16 mouse cellular contexts compared by ENCODE assay signal in genomic region chr11:86594188-86594876, GRCm38 (mm10). TPM values are rescaled to one million over a fixed set of nuclear protein-coding genes. Genes with fewer than 3 reads are reported as not detected.
A peak's percentile ranks its signal among the peaks of the same experiment; 100 is the strongest.
DNase-seq lines count a peak whose midpoint lies in the region; ATAC-seq and TF ChIP-seq lines count a peak whose summit lies in the region.
"Had no signal": no experiment of that assay in that cellular context is flagged by ENCODE, and none has a peak within 500 bp of the region (broad histone marks: within the 10 kb centered on the region; RNA-seq: fewer than 3 reads in every experiment).

No protein-coding gene starts in this region.

- H3K4me2 ChIP-seq in heart, postnatal 0 days (ENCODE audit: low read depth, low read length), result no peak overlapping the region
- H3K4me2 ChIP-seq in heart, embryonic 11.5 days, result no peak overlapping the region
- H3K4me2 ChIP-seq in lung, postnatal 0 days (replicated peaks; ENCODE audit: low read depth, low read length), result no peak overlapping the region
- no peak overlapping the region for H3K4me2 ChIP-seq in liver, embryonic 16.5 days (ENCODE audit: low read depth, low read length)

- no peak for TF ChIP-seq POLR2A in thymus, adult 2 months (IDR thresholded peaks at IDR 0.05; ENCODE audit: control insufficient read depth, extremely low read depth, insufficient read depth, low read length, poor library complexity)

- H3K9ac ChIP-seq in heart, postnatal 0 days (replicated peaks; ENCODE audit: low read depth, low read length), result no peak overlapping the region
- no peak overlapping the region for H3K9ac ChIP-seq in heart, embryonic 11.5 days (ENCODE audit: low read depth, low read length)
- H3K9ac ChIP-seq in lung, postnatal 0 days (replicated peaks; ENCODE audit: low read depth), result no peak overlapping the region
- no peak overlapping the region for H3K9ac ChIP-seq in liver, embryonic 16.5 days (ENCODE audit: low read depth, low read length)
- H3K9ac ChIP-seq: liver, embryonic 14.5 days had no signal

- TF ChIP-seq EP300 in heart, postnatal 0 days (IDR thresholded peaks at IDR 0.05; ENCODE audit: low read depth), result no peak
- no peak for TF ChIP-seq EP300 in lung, postnatal 0 days (IDR thresholded peaks at IDR 0.05)

- H3K27me3 ChIP-seq in heart, postnatal 0 days (ENCODE audit: control insufficient read depth, insufficient read depth, low read length), result no peaks in the 10 kb centered on the region
- H3K27me3 ChIP-seq in heart, embryonic 11.5 days (ENCODE audit: control insufficient read depth, insufficient read depth, low read length), result no peaks in the 10 kb centered on the region
- no peaks in the 10 kb centered on the region for H3K27me3 ChIP-seq in lung, postnatal 0 days (replicated peaks; ENCODE audit: insufficient read depth, low read length)
- H3K27me3 ChIP-seq in liver, embryonic 16.5 days (ENCODE audit: control insufficient read depth, insufficient read depth, low read depth, low read length), result no peaks in the 10 kb centered on the region
- no peaks in the 10 kb centered on the region for H3K27me3 ChIP-seq in thymus, adult 2 months (ENCODE audit: control insufficient read depth, insufficient read depth, low read length)

- no peaks in the 10 kb centered on the region for H3K36me3 ChIP-seq in heart, postnatal 0 days (replicated peaks; ENCODE audit: control insufficient read depth, insufficient read depth, low read length)
- no peaks in the 10 kb centered on the region for H3K36me3 ChIP-seq in heart, embryonic 11.5 days (ENCODE audit: control insufficient read depth, insufficient read depth, low read length)
- H3K36me3 ChIP-seq in lung, postnatal 0 days (ENCODE audit: insufficient read depth, low read length), result no peaks in the 10 kb centered on the region
- no peaks in the 10 kb centered on the region; the same call in 1 of the 2 replicates for H3K36me3 ChIP-seq in liver, embryonic 16.5 days (ENCODE audit: control insufficient read depth, insufficient read depth)
- no peaks in the 10 kb centered on the region for H3K36me3 ChIP-seq in thymus, adult 2 months (ENCODE audit: control insufficient read depth, insufficient read depth, low read length)

- WGBS in heart, postnatal 0 days, result 73% methylated on average over 6 of the region's 6 CpGs
- 76% methylated on average over 6 of the region's 6 CpGs for WGBS in heart, embryonic 11.5 days (ENCODE audit: insufficient replicate concordance)
- 74% methylated on average over 6 of the region's 6 CpGs for WGBS in lung, postnatal 0 days
- WGBS in liver, embryonic 16.5 days (ENCODE audit: insufficient replicate concordance), result 53% methylated on average over 6 of the region's 6 CpGs
- 71% methylated on average over 6 of the region's 6 CpGs for WGBS in thymus, adult 2 months

- H3K9me3 ChIP-seq in heart, postnatal 0 days (replicated peaks; ENCODE audit: control insufficient read depth, low read length), result no peaks in the 10 kb centered on the region
- H3K9me3 ChIP-seq in heart, embryonic 11.5 days (replicated peaks; ENCODE audit: control insufficient read depth, low read length), result no peaks in the 10 kb centered on the region
- no peaks in the 10 kb centered on the region for H3K9me3 ChIP-seq in lung, postnatal 0 days (ENCODE audit: low read length)
- H3K9me3 ChIP-seq in liver, embryonic 16.5 days (replicated peaks; ENCODE audit: control insufficient read depth, low read length), result no peaks in the 10 kb centered on the region
- H3K9me3 ChIP-seq: embryonic facial prominence, embryonic 10.5 days had no signal

- no peak for DNase-seq in heart, postnatal 0 days (ENCODE audit: low spot score)
- DNase-seq in lung, postnatal 0 days (ENCODE audit: low spot score), result no peak
- DNase-seq in lung, postnatal 10 days, result no peak
- peak; percentile 4 for DNase-seq in adipocyte (ENCODE audit: low spot score)
- DNase-seq in thymus, adult 2 months, result no peak
- no peak for DNase-seq in spleen, postnatal 36 days (ENCODE audit: low spot score in 2 of 2)
- DNase-seq: adrenal gland, adult 8-10 months; cerebellum, postnatal 14 days; heart, adult 2 months; kidney, postnatal 10 days; layer of hippocampus, adult 9-11 months; thymus, postnatal 36 days had no signal

- no peaks in the 10 kb centered on the region; the same call in 1 of the 2 replicates for H3K4me1 ChIP-seq in heart, postnatal 0 days (ENCODE audit: control insufficient read depth, insufficient read depth)
- peaks cover 7% of the 10 kb centered on the region; the same call in 1 of the 2 replicates for H3K4me1 ChIP-seq in heart, embryonic 11.5 days (ENCODE audit: control insufficient read depth, insufficient read depth, low read length)
- H3K4me1 ChIP-seq in lung, postnatal 0 days (ENCODE audit: insufficient read depth, low read depth, low read length), result peaks cover 17% of the 10 kb centered on the region; the same call in 1 of the 2 replicates
- H3K4me1 ChIP-seq in liver, embryonic 16.5 days (ENCODE audit: control insufficient read depth, low read depth, low read length), result peaks cover 15% of the 10 kb centered on the region
- H3K4me1 ChIP-seq in thymus, adult 2 months (replicated peaks; ENCODE audit: control insufficient read depth, insufficient read depth, low read length), result peaks cover 6% of the 10 kb centered on the region

- H3K4me3 ChIP-seq in heart, postnatal 0 days (ENCODE audit: low read depth, low read length), result no peak overlapping the region
- H3K4me3 ChIP-seq in heart, embryonic 11.5 days (ENCODE audit: low read depth, low read length), result no peak overlapping the region
- H3K4me3 ChIP-seq in lung, postnatal 0 days (ENCODE audit: low read depth, low read length), result no peak overlapping the region
- H3K4me3 ChIP-seq in liver, embryonic 16.5 days (ENCODE audit: low read depth, low read length), result no peak overlapping the region
- H3K4me3 ChIP-seq in thymus, adult 2 months (ENCODE audit: control insufficient read depth, insufficient read depth, low read length), result no peak overlapping the region
- H3K4me3 ChIP-seq: embryonic facial prominence, embryonic 10.5 days; heart, adult 2 months had no signal

- H3K27ac ChIP-seq in heart, postnatal 0 days (ENCODE audit: low read depth), result 0 out of 2 replicates have a peak overlapping the region, but pooled peaks have one; percentile 46
- H3K27ac ChIP-seq in heart, embryonic 11.5 days (ENCODE audit: low read depth, low read length), result no peak overlapping the region
- peak overlapping the region; percentile 22 for H3K27ac ChIP-seq in lung, postnatal 0 days (ENCODE audit: low read length)
- H3K27ac ChIP-seq in liver, embryonic 16.5 days (ENCODE audit: low read length), result 0 out of 2 replicates have a peak overlapping the region, but pooled peaks have one; percentile 25
- H3K27ac ChIP-seq in thymus, adult 2 months (ENCODE audit: control insufficient read depth, insufficient read depth, low read length), result no peak overlapping the region
- H3K27ac ChIP-seq: embryonic facial prominence, embryonic 10.5 days; liver, embryonic 14.5 days had no signal

- TF ChIP-seq CTCF in heart, postnatal 0 days (IDR thresholded peaks at IDR 0.05; ENCODE audit: low read depth), result no peak
- TF ChIP-seq CTCF in lung, postnatal 0 days (IDR thresholded peaks at IDR 0.05), result no peak
- no peak for TF ChIP-seq CTCF in thymus, adult 2 months (IDR thresholded peaks at IDR 0.05; ENCODE audit: borderline replicate concordance, control insufficient read depth, extremely low read depth, insufficient read depth, low read length, poor library complexity)

- no peak for ATAC-seq in heart, postnatal 0 days (ENCODE audit: insufficient read depth, low read depth)
- ATAC-seq in heart, embryonic 11.5 days (replicated peaks; ENCODE audit: insufficient number of reproducible peaks, low FRiP score, low TSS enrichment), result no peak
- ATAC-seq in lung, postnatal 0 days, result no peak
- no peak for ATAC-seq in liver, embryonic 16.5 days (ENCODE audit: low read depth)

RNA-seq across cellular contexts. Expression of gene Tubd1, which starts 49.5 kb away (rescaled TPM):
- total RNA-seq in heart, postnatal 0 days (2014; rRNA removed; ENCODE audit: low replicate concordance), result 2.5 and 16.6 TPM in 2 replicates
- polyA plus RNA-seq in heart, postnatal 0 days (2015; fragmentation: Nextera tagmentation; extraction: Ambion mirVana), result 8.0 and 10.6 TPM in 2 replicates
- polyA plus RNA-seq in heart, embryonic 11.5 days (2014; fragmentation: Nextera tagmentation; extraction: Ambion mirVana), result 10.6 and 12.2 TPM in 2 replicates
- 7.3 and 7.5 TPM in 2 replicates for polyA plus RNA-seq in lung, postnatal 0 days (2015; fragmentation: Nextera tagmentation; extraction: Ambion mirVana)
- 8.8 TPM in 2 replicates for polyA plus RNA-seq in liver, embryonic 16.5 days (2015; fragmentation: Nextera tagmentation; extraction: Ambion mirVana)
- 5.7 and 5.9 TPM in 2 replicates for polyA plus RNA-seq in thymus, adult 2 months (2012; rRNA removed)

RNA-seq across cellular contexts. Expression of gene Rps6kb1, which starts 49.7 kb away (rescaled TPM):
- 10.5 and 13.2 TPM in 2 replicates for total RNA-seq in heart, postnatal 0 days (2014; rRNA removed; ENCODE audit: low replicate concordance)
- 32.7 and 37.1 TPM in 2 replicates for polyA plus RNA-seq in heart, postnatal 0 days (2015; fragmentation: Nextera tagmentation; extraction: Ambion mirVana)
- polyA plus RNA-seq in heart, embryonic 11.5 days (2014; fragmentation: Nextera tagmentation; extraction: Ambion mirVana), result 43.4 and 50.0 TPM in 2 replicates
- polyA plus RNA-seq in lung, postnatal 0 days (2015; fragmentation: Nextera tagmentation; extraction: Ambion mirVana), result 35.5 and 35.6 TPM in 2 replicates
- 21.1 and 22.0 TPM in 2 replicates for polyA plus RNA-seq in liver, embryonic 16.5 days (2015; fragmentation: Nextera tagmentation; extraction: Ambion mirVana)
- polyA plus RNA-seq in thymus, adult 2 months (2012; rRNA removed), result 12.2 and 12.3 TPM in 2 replicates

Comparison
In these comparisons a context has a peak if more than half of its experiments do, and no peak if none do; other contexts are left out.
1. H3K27ac ChIP-seq: peak in heart, postnatal 0 days (single experiment), lung, postnatal 0 days (single experiment) and liver, embryonic 16.5 days (single experiment); none in heart, embryonic 11.5 days (single experiment) and thymus, adult 2 months (single experiment).